Mouse (Mus musculus): Measurements from ENCODE around the gene Trmt112.
A peak's percentile ranks its signal among the peaks of the same experiment; 100 is the strongest.

Gene Trmt112

DNA sequence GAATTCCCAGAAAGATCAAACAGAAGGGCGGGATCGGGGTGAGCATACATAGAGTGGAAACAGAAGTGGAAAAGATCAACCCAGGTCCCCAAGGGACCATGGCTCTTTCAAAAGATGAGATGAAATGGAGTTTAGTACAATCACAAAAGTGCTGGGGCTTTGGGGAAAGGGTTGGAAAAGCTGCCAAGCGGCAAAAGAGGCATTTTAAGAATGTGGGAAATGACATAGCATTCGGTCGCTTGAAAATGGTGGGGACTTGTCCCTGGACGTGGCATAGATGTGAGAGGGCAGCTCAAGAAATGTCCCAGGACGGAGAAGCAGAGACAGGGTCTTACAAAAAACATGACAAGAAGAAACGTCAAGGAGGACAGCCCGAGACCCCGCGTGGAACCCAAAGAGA is 477 bp upstream of the Trmt112 start:
- DNase-seq (ENCODE audit: low read depth, low spot score): no peak

GRCm38 (mm10) chr19:6910306-6910705 is 808 bp downstream of the Trmt112 start:
- peak; percentile 61 for DNase-seq (ENCODE audit: low read depth, low spot score)

DNA sequence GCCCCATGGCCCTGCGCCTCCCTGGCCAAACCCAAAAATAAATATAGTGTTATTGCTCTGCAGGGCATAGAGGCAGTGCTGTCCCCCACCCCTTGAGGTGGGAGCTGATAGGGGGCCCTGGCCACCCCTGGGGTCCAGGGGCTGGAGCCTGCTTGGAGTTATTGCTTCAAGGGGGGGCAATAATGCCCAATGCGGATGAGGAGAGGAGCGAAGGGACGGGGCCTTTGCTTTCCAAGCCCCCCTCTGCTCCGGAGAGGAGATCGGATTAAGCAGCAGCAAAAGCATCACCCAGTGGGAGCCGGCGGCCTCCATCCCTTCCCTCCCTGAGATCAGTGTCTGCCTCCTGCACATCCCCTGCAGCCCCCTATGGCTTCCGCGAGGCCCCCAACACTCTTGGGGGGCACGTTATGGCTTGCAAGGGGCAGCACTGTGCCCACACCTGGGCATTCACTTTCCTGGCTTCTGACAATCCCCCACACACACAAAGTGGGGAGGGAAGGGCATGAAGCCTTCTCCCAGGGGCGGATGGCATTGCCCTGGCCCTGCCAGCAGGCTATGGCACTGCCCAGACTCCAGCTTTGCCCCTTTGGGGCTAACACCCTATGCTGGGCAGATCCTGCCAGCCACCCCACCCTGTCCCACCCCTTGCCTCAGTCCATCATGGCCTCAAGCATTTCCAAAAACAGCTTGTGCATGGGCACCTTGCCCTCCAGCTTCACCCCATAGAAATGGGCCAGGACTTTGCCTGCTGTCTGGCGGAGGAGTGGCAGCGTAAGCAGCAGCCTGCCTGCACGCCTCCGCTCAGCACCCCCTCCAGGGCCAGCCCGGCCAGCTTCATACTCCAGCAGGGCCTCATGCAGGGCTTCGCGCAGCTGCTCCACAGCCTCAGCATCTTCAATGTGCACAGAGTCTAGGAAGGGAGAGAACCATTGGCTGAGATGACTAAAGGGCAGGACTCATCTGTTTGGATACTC is 1.9 kb downstream of the Trmt112 start:
- no peak for DNase-seq (ENCODE audit: low read depth, low spot score)

DNA sequence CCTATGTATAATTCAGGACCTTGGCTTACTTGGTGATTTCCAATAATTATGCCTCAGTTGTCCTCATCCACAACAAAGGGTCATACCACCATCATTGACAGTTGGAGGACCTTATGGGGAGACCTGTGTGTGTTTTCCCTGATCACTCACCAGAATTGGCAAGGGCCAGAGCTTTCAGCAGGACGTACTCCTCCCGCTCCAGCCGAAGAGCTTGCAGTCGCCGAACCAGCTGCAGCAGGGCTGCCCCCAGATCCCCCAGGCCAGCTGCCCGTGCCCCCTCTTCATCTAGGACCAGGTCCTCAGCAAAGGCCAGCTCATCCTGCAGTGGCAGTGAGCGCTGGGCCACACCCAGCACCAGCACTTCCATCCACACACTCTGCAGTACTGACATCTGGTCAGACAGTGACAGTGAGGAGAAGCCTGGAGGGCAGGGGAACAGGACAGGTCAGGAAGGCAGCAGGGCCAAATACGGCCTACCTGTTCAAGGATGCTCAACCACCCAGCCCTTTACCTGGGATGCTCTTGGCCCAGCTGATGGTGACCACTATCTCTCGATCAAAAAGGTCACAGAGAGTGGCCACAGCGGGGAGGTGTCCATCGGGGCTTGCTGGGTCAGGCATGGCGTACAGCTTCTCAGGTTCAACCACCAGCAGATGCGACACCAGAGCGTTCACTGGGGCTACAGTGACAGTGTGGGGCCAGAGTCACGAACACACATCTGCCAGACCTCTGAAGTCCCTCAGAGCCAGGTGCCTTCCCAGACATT is 2.9 kb downstream of the Trmt112 start:
- DNase-seq (ENCODE audit: low read depth, low spot score): no peak

DNA sequence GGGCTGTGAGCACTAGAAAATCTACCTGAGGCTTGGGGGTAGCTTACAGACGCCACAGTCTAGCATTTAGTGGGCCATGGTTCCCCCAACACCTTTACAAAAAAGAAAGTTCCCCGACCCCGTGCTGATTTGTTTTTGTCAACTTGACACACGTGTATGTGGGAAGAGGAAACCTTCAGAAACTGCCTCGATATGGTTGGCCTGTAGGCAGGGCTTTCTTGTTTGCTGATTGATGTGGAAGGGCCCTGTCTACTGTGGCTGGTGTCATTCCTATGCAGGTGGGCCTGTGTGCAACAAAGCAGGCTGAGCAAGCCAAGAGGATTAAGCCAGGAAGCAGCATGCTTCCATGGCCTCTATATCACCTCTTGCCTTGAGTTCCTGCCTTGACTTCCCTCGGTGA is 3.5 kb downstream of the Trmt112 start:
- DNase-seq (ENCODE audit: low read depth, low spot score): no peak

DNA sequence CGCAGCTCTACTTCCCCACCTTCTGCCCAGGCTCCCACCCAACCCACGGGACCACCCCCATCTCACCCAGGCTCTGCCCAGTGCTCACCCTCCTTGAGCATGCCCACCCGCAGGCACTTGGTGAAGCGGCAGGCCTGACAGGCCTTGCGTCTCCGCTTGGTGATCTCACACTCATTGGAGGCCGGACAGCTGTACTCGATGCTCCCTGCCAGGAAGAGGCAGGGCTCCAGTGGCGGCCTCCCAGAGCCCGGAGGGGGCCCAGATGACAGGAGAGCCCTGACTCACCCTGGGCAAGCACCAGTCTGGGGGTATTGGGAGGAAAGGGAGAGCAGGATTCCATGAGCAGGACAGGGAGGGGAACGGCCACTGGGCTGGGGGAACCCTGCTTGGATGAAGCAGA is 4.5 kb downstream of the Trmt112 start:
- DNase-seq (ENCODE audit: low read depth, low spot score): no peak

DNA sequence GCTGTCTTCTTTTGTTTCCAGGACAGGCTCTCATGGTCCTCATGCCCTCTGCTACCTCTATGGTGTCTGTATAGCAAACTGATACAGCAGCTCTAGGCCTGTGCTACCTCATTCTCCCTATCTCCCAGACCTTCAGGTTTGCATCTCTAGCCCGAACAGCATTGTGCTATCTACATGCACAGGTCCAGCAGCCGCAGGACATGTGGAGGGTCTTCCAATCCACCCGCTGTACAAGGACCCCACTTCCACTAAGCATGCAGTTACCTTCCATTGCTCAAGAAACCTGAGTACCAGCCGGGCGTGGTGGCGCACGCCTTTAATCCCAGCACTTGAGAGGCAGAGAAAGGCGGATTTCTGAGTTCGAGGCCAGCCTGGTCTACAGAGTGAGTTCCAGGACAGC is 5.0 kb downstream of the Trmt112 start:
- no peak for DNase-seq (ENCODE audit: low read depth, low spot score)

GRCm38 (mm10) chr19:6915276-6915675 is 5.8 kb downstream of the Trmt112 start:
- no peak for DNase-seq (ENCODE audit: low read depth, low spot score)

DNA sequence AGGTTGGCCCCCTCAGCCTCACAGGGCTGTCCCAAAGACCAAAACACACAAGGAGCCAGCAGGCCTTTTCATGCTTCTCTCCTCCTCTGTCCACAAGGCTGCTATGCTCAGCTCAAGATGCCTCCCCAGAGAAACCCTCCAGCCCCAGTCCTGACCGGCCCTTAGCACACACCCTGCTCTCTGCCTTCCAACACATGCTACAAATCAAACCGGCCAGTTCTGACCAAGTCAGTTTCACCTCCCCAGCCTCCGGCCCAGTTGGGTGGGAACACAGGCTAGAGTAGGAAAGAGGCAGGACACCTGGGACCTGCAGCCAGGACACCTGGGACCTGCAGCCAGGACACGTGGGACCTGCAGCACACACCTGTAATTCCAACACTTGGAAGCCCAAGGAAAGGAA is 7.0 kb downstream of the Trmt112 start:
- DNase-seq (ENCODE audit: low read depth, low spot score): no peak

GRCm38 (mm10) chr19:6918321-6918720 is 8.8 kb downstream of the Trmt112 start:
- no peak for DNase-seq (ENCODE audit: low read depth, low spot score)

- DNase-seq (ENCODE audit: low read depth, low spot score): no peak
Observed at GRCm38 (mm10) chr19:6919431-6919830, 9.9 kb downstream of the Trmt112 start.

DNA sequence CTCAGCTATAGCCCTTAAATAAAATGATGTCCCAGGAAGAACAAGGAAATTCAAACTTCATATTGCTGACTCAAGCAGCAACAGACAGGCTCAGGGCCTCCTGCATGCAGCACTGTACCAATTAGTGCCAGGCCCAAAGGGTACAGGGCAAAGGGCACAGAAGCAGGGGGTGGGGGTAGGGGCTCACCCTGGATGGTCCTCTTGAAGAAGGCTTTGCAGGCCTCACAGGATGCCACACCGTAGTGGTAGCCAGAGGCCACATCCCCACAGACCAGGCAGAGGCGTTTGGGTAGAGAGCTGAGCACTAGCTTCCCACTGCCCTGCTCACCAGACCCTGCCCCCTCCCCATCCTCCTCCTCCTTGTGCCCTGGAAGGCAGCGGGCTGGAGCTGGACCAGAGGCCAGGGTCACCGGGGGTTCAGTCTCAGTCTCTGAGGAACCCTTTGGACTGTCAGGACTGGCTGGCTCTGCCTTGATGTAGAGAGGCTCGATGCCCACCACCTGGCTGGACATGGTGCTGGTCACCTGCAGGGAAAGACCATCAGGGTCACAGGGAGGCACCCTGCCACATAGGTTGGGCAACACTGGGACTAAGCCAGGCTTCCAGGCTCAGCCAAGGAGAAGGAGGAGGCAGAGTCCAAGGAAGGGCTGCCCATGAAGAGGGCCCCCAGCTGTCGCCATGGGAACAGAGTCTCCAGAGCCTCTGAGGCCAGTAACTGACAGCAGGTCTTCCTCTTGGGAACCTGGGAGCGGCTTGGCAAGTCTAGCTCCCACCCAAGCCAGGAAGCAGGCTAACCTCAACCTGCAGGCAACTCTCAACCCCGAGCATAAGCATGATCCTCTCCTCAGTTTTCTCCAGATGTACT is 10.6 kb downstream of the Trmt112 start:
- no peak for DNase-seq (ENCODE audit: low read depth, low spot score)

DNA sequence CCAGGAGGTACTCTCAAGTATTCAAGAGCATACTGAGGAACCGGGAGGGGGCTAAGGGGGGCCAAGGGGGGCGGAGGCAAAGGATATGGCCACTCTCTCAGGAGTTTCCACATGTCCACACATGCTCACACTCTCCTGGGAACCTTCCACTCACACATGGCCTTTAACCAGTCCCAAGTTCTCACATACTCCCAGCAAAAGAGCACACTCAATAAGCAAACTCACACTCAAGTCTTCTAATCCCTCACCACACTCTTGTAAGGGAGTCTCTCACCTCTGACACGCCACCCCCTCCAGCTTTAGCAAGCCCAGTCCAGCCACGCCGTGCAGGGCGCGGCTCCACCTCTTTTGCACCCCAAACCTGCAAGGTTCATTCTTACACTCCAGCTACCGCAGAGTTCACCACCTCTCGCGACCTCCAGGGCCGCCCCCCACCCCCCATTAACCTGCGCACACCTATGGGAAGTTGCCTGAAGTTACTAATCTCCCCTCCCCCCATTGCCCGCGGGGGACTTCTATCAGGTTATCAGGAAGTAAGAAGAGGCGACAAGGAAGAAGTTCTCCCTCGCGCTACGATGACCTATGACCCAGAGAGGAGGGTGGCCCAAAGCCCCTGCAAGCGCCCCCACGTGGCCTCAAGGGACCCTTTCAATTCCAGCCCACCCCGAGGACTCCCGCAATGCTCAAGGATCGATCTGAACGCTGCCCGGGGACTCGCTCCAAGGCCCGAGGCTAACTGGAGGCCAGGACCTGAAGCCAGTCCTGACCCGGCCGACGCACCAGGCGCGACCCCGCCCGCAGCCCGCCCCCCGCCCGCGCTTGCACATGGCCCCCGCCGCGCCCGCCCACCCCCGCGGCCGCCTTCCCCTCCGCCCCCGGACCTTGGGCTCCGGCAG is 11.5 kb downstream of the Trmt112 start:
- no peak for DNase-seq (ENCODE audit: low read depth, low spot score)

GRCm38 (mm10) chr19:6921647-6922567 is 12.4 kb downstream of the Trmt112 start, which contains the start of gene Esrra:
Esrra (minus strand) TSS chr19:6921813.
- peak; percentile 100 for DNase-seq (ENCODE audit: low read depth, low spot score)

DNA sequence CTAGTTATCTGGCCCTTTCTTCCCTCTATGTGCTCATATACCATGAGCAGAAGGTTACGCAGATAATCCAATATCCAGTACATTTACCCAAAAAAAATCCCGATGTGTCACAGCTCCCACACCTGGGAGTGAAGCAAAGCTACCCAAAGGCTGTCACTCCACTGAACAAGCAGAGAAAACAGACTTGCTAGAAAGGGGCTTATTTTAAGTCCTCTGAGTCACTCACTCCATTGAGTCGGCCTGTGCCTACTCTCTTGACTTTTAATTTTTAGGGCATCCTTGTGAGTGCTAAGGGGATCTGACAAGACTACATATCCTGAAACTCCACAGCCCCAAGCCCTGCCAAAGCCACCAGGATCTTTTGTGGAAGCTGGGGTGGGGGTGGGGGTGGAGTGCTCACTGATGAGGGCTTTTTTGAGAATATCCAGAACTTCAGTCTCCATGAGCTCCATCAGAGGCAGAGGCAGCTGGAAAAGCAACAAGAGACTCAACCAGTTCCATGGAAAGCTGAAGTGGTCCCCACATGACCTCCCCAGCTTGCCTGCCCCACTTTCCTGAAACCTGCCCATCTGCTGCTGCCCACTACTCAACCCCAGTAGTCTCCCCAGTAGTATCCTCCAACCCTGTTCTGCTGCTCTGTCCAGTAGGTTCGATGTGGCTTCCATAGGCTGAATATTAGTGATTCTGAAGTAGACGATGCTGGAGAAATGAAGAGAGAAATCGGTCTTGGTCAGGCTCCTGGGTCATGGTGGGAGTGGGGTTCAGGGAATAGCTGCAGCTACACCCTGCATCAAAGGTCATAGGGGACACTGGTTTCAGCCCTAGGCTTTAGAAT is 13.6 kb downstream of the Trmt112 start:
- DNase-seq (ENCODE audit: low read depth, low spot score): no peak

GRCm38 (mm10) chr19:6924461-6925306 is 15.2 kb downstream of the Trmt112 start:
- DNase-seq (ENCODE audit: low read depth, low spot score): peak; percentile 68

DNA sequence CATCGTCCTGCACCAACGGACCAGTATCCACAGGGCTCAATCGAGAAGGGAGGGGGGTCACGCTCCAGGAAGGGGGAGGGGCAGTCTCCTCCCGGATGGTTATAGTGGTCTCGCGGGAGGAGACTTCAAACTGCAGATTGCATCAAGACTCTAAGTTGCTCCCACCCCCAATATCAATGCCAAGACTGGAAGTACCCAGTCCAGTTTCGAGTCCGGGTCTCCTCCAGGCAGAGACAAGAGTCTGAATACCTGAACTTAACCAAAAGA is 15.7 kb downstream of the Trmt112 start, which contains the start of gene Catsperz:
Catsperz (minus strand) TSS at position 74 of the 267 bp plus-strand sequence.
- DNase-seq (ENCODE audit: low read depth, low spot score): no peak

Measured in mesoderm, embryonic 11.5 days (tissue).